Mouse (Mus musculus) lung, embryonic 14.5 days (tissue): ENCODE results near the gene Gcm1. TPM values are rescaled to one million over a fixed set of nuclear protein-coding genes. Genes with fewer than 3 reads are reported as not detected.

Source experiments
- ATAC-seq: fragments of 200-750 bp; cut with Nextera tagmentation; 2 replicates; pipeline ENCODE4 v1.8.0; 2017; ENCODE audit warnings: mild to moderate bottlenecking, moderate TSS enrichment, moderate library complexity; ENCODE audit not compliant: insufficient read depth
- DNase-seq: peaks from one replicate; pipeline ENCODE4 v3.0.0-alpha.2; 2015
- H3K27ac ChIP-seq: fragments of 300-500 bp; sonication (generic); 2 replicates; pipeline ENCODE4 v1.5.1; 2014; ENCODE audit warnings: low read depth, mild to moderate bottlenecking, moderate library complexity
- H3K27me3 ChIP-seq: fragments of 300-500 bp; sonication (generic); 2 replicates; pipeline ENCODE4 v1.6.1; 2014; ENCODE audit warnings: low read length, control low read depth; ENCODE audit not compliant: insufficient read depth
- H3K36me3 ChIP-seq: fragments of 300-500 bp; sonication (generic); 2 replicates; pipeline ENCODE4 v1.6.1; 2014; ENCODE audit warnings: control low read depth; ENCODE audit not compliant: insufficient read depth
- H3K4me1 ChIP-seq: fragments of 300-500 bp; sonication (generic); 2 replicates; pipeline ENCODE4 v1.6.1; 2014; ENCODE audit warnings: antibody characterized with exemption, control low read depth; ENCODE audit not compliant: insufficient read depth
- H3K4me2 ChIP-seq: fragments of 300-500 bp; sonication (generic); 2 replicates; pipeline ENCODE4 v1.6.1; 2014; ENCODE audit warnings: mild to moderate bottlenecking
- H3K4me3 ChIP-seq: fragments of 300-500 bp; sonication (generic); 2 replicates; pipeline ENCODE4 v1.5.1; 2014; ENCODE audit warnings: low read depth, low read length
- H3K9ac ChIP-seq: fragments of 300-500 bp; sonication (generic); 2 replicates; pipeline ENCODE4 v1.6.1; 2014
- H3K9me3 ChIP-seq: fragments of 300-500 bp; sonication (generic); 2 replicates; pipeline ENCODE4 v1.6.1; 2016; ENCODE audit warnings: low read depth, low read length, control low read depth
- CTCF ChIP-seq: IDR thresholded peaks from 2 replicates; pipeline ENCODE4 v1.5.1; 2016; ENCODE audit warnings: antibody characterized with exemption, low read depth
- WGBS: fragments of 180-500 bp; shearing (Covaris S2); extraction: QIAGEN DNeasy Blood & Tissue Kit; methylation state at CpG from one replicate; pipeline ENCODE4 v1.1.7; 2014; 5-methylcytosine and 5-hydroxymethylcytosine counted together
- polyA plus RNA-seq: library from polyadenylated mRNA; unstranded; fragments of >200 nt; fragmentation: Nextera tagmentation; extraction: Ambion mirVana; gene quantifications from 2 replicates; pipeline ENCODE4 v1.2.1, GENCODE M21; 2014

Gene Gcm1
- polyA plus RNA-seq, 1 experiment from 2014 or later, result 0.47 TPM

- ATAC-seq (no peak), DNase-seq (no peak)
- no peaks in the 10 kb centered on the region; the same call in 1 of the 2 replicates for H3K9me3 ChIP-seq
- WGBS, result 92% methylated on average over 12 of the region's 12 CpGs
- no peak for TF ChIP-seq CTCF
- no peak overlapping the region for H3K9ac ChIP-seq
- peaks cover 69% of the 10 kb centered on the region for H3K36me3 ChIP-seq
- H3K27ac ChIP-seq, result no peak overlapping the region
- H3K4me1 ChIP-seq, result no peaks in the 10 kb centered on the region
- H3K4me2 ChIP-seq, result no peak overlapping the region
- H3K27me3 ChIP-seq, result no peaks in the 10 kb centered on the region
- no peak overlapping the region for H3K4me3 ChIP-seq
Observed at GRCm38 (mm10) chr9:78095686-78096085, 44.0 kb downstream of the Gcm1 start.

- peak; percentile 36 for TF ChIP-seq CTCF
- Histone ChIP-seq H3K27ac (no peak overlapping the region), H3K4me2 (no peak overlapping the region), H3K4me1 (no peaks in the 10 kb centered on the region), H3K27me3 (no peaks in the 10 kb centered on the region), H3K9ac (no peak overlapping the region), H3K9me3 (no peaks in the 10 kb centered on the region; the same call in 1 of the 2 replicates), H3K36me3 (peaks cover 76% of the 10 kb centered on the region), H3K4me3 (no peak overlapping the region)
- ATAC-seq, result no peak
- DNase-seq, result no peak
- WGBS, result 98% methylated on average over 6 of the region's 6 CpGs
Observed at GRCm38 (mm10) chr9:78096376-78096775, 44.7 kb downstream of the Gcm1 start.

- Histone ChIP-seq H3K27ac (no peak overlapping the region), H3K4me1 (no peaks in the 10 kb centered on the region), H3K4me3 (no peak overlapping the region), H3K9ac (no peak overlapping the region), H3K4me2 (no peak overlapping the region), H3K9me3 (no peaks in the 10 kb centered on the region; the same call in 1 of the 2 replicates), H3K27me3 (no peaks in the 10 kb centered on the region), H3K36me3 (peaks cover 65% of the 10 kb centered on the region)
- 80% methylated on average over 5 of the region's 5 CpGs for WGBS
- TF ChIP-seq CTCF, result no peak
- DNase-seq, result no peak
- no peak for ATAC-seq
Observed at GRCm38 (mm10) chr9:78100956-78101355, 49.2 kb downstream of the Gcm1 start.

GRCm38 (mm10) chr9:78101431-78101830 is 49.7 kb downstream of the Gcm1 start:
- Histone ChIP-seq H3K4me3 (no peak overlapping the region), H3K4me1 (no peaks in the 10 kb centered on the region), H3K27me3 (no peaks in the 10 kb centered on the region), H3K9me3 (no peaks in the 10 kb centered on the region; the same call in 1 of the 2 replicates), H3K9ac (no peak overlapping the region), H3K4me2 (no peak overlapping the region), H3K36me3 (peaks cover 62% of the 10 kb centered on the region), H3K27ac (no peak overlapping the region)
- no peak for ATAC-seq
- TF ChIP-seq CTCF, result no peak
- 58% methylated on average over 4 of the region's 4 CpGs for WGBS
- DNase-seq, result no peak

GRCm38 (mm10) chr9:78103965-78104560 is 52.3 kb downstream of the Gcm1 start:
- peaks cover 38% of the 10 kb centered on the region for H3K36me3 ChIP-seq
- H3K27ac ChIP-seq, result no peak overlapping the region
- ATAC-seq (no peak), DNase-seq (no peak)
- H3K4me3 ChIP-seq, result no peak overlapping the region
- no peak overlapping the region for H3K9ac ChIP-seq
- H3K27me3 ChIP-seq, result no peaks in the 10 kb centered on the region
- WGBS, result 86% methylated on average over 8 of the region's 8 CpGs
- 0 out of 2 replicates have a peak, but pooled peaks cover 5% of the 10 kb centered on the region for H3K4me1 ChIP-seq
- H3K4me2 ChIP-seq, result no peak overlapping the region
- TF ChIP-seq CTCF, result no peak
- H3K9me3 ChIP-seq, result no peaks in the 10 kb centered on the region

- DNase-seq (no peak), ATAC-seq (no peak)
- 79% methylated on average over 6 of the region's 6 CpGs for WGBS
- peak overlapping the region; percentile 3; the same call in 1 of the 2 replicates for H3K4me2 ChIP-seq
- H3K36me3 ChIP-seq, result peaks cover 32% of the 10 kb centered on the region
- TF ChIP-seq CTCF, result no peak
- no peak overlapping the region for H3K9ac ChIP-seq
- H3K4me3 ChIP-seq, result no peak overlapping the region
- H3K9me3 ChIP-seq, result no peaks in the 10 kb centered on the region
- H3K4me1 ChIP-seq, result 0 out of 2 replicates have a peak, but pooled peaks cover 5% of the 10 kb centered on the region
- no peak overlapping the region for H3K27ac ChIP-seq
- H3K27me3 ChIP-seq, result no peaks in the 10 kb centered on the region
Observed at GRCm38 (mm10) chr9:78104973-78105372, 53.2 kb downstream of the Gcm1 start.

GRCm38 (mm10) chr9:78105501-78105932 is 53.8 kb downstream of the Gcm1 start:
- DNase-seq, result no peak
- Histone ChIP-seq H3K9me3 (no peaks in the 10 kb centered on the region), H3K27me3 (no peaks in the 10 kb centered on the region), H3K36me3 (peaks cover 26% of the 10 kb centered on the region), H3K4me3 (no peak overlapping the region; the same call in 1 of the 2 replicates), H3K4me1 (0 out of 2 replicates have a peak, but pooled peaks cover 5% of the 10 kb centered on the region), H3K4me2 (peak overlapping the region; percentile 26), H3K27ac (no peak overlapping the region), H3K9ac (no peak overlapping the region)
- no peak for ATAC-seq
- 57% methylated on average over 6 of the region's 6 CpGs for WGBS
- TF ChIP-seq CTCF, result no peak
